Mouse (Mus musculus) bone marrow macrophage, adult 2 months (primary cell): ENCODE data around the gene Slamf8.

Experiments
- CTCF ChIP-seq: IDR thresholded peaks from 2 replicates; pipeline ENCODE4 v1.5.1; 2012; ENCODE audit warnings: low read depth, mild to moderate bottlenecking, low read length, moderate library complexity
- POLR2A ChIP-seq: IDR thresholded peaks from 2 replicates; pipeline ENCODE4 v1.6.1; 2012; ENCODE audit warnings: mild to moderate bottlenecking, low read depth, low read length, borderline replicate concordance

DNA sequence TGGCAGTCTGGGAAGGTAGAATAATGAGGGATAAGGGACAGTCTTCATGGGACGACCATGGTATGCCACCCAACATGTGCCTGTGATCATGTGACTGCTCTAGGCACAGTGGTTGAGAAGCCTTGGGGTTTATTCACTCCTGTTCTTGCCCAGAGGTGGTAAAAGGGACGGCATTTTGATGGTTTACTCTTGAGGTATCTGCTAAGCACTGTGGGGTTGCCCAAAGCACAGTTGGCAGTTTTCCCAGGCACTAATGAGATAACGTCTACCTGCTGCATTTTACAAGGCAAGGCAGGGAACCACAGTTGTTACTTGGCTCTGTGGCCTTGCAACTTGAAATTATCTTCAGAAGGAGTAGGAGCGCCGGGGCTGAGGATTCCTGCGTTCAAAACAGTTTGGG, 50.5 kb downstream of the Slamf8 start:
- TF ChIP-seq CTCF (no peak), POLR2A (no peak)
